Mouse (Mus musculus) ovary, adult 10 weeks (tissue): Measurements from ENCODE around the gene Scml4. TPM values are rescaled to one million over a fixed set of nuclear protein-coding genes. Genes with fewer than 3 reads are reported as not detected.

Experiments
- polyA plus RNA-seq: library from polyadenylated mRNA; stranded (reverse); fragments of 350-450 nt; fragmentation: Illumina TruSeq; extraction: RNeasy Lipid Tissue Mini Kit (QIAGEN cat#74804); gene quantifications from one replicate; pipeline ENCODE4 v1.2.3, GENCODE M21; 2014

Gene Scml4
- 3.2 TPM for polyA plus RNA-seq

DNA sequence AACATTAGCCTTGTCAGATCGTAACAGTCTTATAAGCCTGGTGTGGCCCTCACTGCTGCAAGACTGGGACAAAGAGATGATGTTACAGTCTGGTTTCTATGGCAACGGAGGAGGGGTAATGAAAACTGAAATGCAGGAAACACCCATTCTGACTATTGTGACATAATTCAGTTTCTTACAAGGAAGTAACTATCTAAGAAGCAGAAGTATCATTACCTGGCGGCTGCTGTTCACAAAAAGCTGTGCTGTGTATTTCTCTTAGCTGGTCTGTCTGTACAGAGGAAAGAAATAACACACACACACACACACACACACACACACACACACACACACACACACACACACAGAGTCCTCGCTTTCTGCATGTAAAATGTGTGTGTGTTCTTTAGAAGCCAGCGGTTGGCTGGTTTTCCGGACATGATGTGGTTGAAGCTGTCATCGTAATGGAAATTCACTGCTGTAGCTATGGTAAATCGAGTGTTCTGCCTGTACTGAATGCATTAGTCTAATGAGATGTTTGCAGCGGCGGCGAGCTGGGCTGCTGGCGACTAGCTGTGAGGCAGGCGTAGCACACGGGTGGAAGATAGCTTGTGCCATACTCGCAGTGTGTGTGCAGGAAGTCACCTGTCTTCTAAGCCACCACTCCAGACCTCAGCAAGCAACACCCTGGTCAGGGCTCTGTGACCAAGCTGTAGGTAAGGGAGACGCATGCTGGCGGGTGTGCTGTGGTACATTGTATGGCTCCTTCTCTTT is at the start of gene Scml4:
Gene Scml4, plus strand, starts transcription at position 212 of the 753 bp plus-strand sequence.

Other genes starting within 250 kb of the Scml4 start
- 189 TPM for gene Sec63, start 98.9 kb upstream of the Scml4 start, polyA plus RNA-seq